Mouse (Mus musculus): ENCODE results near the gene Dnajb14. TPM values are rescaled to one million over a fixed set of nuclear protein-coding genes. Genes with fewer than 3 reads are reported as not detected.
"Not testable (repeated sequence)": the region's sequence is repeated elsewhere in the genome, so short reads cannot be mapped to it uniquely, and the experiment has no call there.

Dnajb14 gene
- total RNA-seq, 2 experiments from 2014 or later = 6.9 to 7.2 TPM

DNA sequence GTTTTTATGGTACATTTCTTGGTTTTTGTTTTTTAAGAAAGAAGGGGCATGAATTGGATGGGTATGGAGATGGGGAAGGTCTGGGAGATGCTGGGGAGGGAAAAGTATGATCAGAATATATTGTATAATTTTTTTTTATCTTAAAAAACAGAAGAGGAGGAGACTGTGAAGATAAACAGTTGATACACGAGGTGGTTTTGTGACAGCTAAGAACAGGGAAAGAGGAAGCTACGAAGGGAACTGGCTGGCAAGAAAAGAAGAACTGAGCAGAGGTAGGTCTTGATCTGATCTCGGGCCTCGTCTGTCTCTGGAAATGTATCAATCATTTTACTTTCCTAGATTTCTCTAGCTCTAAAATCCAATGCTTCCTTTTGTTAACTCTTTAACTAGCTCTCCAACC lies 80.0 kb downstream of the Dnajb14 start:
- DNase-seq = no peak
- intact Hi-C loops (cut with DNase I) = loop anchor here (5.0 kb wide), 1 partner anchor 35 kb away; the partner anchor contains the start of gene Dapp1

DNA sequence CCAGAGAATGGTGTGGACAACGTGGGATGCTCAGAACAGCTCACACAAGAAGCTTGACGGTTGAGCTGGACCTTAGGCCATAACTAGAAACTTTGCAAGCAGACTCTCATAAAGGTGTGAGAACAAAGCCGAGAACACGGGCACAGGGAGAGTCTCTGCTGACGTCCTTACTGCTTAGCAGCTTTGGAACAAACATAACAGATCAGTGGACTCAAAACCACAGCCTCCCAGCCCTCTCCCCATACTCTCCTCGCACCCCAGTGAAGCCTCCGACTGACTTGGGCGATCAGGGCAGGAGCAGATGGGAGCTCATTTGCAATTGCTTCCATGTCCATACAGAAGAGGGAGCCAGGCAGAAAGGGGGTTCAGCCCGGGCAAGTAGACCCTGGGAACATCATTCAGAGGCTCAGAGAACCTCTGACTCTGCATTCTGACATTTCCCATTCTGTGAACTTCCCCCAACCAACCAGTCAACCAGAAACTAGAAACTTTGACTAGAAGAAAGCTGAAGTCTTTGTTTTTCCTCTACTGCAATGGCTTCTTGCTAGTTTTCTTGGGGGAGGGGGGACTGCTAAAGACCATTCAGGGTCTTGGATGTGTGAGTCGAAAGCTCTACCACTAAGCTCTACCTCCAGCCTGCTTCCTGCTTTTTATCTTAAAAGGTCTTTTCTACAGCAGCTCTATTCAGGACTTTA lies 82.9 kb downstream of the Dnajb14 start:
- intact Hi-C loops (cut with DNase I) = no loop called here
- no peak for DNase-seq

DNA sequence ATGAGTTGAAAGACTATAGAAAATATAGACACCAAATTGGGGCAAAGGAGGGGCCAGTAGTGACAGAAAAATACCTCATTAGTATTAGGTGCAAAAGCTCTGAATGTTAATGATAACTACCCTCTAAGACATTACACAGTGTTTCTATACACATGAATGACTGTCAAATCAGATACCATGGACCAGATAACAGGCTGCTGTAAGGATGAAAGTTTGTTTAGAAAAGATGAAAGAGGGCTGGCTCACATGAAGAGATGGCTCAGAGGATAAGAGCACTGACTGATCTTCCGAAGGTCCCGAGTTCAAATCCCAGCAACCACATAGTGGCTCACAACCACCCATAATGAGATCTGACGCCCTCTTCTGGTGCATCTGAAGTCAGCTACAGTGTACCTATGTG lies 83.8 kb downstream of the Dnajb14 start:
- DNase-seq; intact Hi-C loops (cut with DNase I): not testable (repeated sequence)

DNA sequence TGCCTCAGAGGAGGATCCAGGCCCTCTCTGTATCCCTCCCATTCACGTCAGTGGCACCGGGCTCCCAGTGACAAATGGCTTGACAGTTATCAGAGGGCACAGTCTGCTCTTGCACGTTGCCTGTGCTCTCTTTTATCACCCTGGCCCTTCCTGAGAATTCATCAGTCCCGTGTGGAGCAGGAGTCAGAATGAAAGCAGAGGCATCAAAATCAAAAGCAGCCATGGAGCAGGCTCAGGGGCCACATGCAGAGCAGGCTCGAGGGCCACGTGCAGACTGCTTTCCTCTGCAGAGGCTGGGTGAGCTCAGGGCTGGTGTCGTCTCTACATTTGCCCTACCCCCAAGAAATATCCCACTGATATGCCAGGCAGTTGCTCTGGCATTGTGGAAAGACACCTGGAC lies 84.3 kb downstream of the Dnajb14 start:
- no peak for DNase-seq
- intact Hi-C loops (cut with DNase I) = no loop called here

DNA sequence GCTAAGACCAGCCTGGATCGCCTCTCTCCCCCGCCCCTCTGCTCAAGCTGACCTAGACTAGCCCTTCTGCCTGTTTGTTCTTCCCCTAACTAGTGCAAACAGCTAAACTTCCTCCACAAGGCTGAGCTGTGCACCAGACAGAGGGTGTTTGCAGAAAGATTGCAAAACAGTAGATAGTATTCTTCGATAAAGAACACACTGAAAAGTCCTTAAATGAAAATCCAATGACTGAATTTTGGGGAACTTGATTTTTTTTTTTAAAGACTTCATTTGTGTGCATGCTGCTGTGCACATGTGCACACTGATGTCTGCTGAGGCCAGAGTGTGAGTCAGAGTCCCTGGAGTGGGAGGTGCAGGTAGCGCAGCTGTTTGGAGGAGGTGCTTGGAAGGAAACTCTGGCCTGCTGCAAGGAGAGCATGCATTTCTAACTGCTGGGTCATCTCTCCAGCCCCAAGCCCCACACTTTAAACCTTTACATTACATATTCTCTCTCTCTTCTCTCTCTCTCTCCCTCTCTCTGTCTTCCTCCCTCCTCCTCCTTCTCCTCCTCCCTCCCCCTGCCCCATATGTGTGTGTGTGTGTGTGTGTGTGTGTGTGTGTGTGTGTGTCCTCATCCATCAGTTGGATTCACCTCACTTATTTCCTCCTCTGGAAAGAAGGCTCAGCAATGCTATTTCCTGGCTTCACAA lies 84.9 kb downstream of the Dnajb14 start:
- no peak for DNase-seq

DNA sequence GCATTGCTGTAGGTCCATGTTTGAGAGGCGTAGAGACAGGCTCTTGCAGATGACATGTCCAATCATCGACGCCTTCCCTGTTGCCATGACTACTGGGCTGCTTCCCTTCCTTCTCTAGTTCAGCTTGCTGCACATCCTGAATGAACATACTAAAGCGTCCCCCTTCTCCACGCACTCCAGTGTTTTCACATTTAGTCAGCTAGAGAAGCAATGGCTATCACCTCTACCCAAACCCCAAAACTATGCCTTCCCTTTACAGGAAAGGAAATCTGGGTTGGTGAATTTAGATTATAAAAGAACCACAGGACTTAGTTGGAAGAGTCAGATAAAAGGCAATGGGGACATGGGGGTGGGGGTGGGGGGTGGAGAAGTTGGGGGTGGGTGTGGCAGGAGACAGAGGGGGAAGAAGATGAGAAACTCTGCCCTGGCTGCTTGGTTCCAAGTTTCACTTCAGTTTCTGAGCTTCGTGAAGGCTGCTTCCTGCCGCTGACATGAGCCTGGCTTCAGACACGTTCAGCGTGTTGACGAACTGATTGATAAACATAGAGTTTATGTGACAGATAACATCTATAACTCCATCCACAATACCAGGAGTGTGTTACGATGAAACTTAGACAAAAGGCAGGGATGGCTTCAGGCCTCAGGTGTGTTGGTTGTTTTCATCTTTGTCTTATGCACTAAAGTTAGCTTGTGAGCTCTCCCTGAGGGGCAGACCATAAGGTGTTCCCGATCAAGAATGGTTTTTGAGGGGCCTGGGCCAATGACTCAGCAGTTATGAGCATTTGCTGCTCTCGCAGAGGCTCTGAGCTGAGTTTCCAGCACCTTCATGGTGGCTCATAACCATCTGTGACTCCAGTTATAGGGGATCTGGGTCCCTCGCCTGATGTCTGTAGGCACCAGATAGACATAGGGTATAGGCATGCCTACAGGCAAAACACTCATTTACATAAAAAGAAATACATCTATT lies 85.7 kb downstream of the Dnajb14 start:
- no peak for DNase-seq
- intact Hi-C loops (cut with DNase I) = no loop called here

More for the DNA sequence above, 84.9 kb downstream of the Dnajb14 start:
- intact Hi-C loops (cut with DNase I) = no loop called here

DNA sequence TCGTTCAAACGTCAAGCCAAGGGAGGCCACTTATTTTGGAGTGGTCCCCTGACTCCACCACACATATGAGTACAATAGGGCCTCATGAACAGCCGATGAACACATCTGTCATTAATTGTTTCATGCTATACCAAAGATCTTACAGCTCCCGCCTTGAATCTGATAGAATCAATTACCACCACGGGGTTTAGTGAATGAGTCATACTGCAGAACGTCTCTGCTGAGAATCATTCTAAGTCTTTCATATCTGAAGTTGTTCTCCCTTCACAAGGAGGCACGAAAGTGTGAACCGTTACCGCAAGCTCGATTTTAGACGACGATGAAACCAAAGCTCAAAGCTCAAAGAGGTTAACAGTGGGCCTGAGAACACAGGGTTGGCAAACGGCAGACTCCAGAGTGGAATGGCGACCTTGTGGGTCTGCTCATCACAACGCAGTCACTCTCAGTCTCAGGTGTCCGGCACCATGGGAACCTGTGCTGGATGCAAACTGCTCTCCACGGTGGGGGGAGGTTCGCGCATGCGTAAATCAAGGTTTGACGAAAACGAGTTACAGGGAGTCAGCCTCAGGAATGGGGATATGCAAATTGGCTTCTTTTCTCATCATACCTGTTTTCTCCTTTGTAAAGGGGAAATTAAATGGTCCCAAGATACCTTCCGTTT lies 86.9 kb downstream of the Dnajb14 start:
- intact Hi-C loops (cut with DNase I) = no loop called here
- DNase-seq = no peak

DNA sequence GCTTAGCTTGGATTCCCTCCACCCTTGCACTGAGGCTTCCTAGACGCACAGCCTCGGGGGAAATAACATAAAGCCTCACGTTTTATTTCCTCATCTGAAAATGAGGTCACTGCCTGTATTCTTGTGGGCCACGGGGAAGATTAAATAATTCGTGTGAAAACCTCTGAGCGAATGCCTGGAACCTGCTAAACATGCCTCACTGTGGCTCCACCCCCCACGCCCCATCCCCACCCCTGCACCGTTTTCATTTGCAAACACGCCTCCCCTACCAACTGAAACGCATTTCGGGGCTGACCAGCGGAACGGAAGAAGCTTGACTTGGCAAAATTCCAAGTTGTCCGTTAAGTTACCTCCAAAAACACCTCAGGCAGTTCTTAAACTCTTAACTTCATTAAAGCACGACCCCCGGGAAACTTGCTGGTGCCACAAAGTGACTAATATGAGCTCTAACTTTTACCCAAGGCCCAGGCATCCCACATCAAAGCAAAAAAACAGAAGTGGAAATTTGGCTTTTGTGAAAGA lies 88.1 kb downstream of the Dnajb14 start:
- intact Hi-C loops (cut with DNase I) = no loop called here
- DNase-seq = no peak

DNA sequence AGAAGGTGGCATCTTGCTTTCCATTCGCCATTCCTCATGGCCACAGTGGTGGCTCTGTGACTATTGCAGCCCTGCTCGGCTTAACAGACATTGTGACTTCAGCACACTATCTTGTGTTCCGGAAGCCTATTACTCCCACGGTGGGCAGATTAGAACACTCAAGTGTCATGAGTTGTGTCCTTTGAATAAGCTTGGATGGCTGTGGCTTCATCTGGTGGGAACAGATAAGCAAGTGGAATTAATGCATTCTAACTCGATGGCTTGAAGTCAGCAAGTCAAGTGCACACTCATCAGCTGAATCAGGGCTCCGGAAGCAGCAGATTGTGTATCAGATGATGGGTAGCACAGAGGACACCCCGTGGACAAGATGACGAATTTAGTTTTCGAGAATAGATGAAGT lies 90.4 kb downstream of the Dnajb14 start:
- no peak for DNase-seq
- intact Hi-C loops (cut with DNase I) = no loop called here

DNA sequence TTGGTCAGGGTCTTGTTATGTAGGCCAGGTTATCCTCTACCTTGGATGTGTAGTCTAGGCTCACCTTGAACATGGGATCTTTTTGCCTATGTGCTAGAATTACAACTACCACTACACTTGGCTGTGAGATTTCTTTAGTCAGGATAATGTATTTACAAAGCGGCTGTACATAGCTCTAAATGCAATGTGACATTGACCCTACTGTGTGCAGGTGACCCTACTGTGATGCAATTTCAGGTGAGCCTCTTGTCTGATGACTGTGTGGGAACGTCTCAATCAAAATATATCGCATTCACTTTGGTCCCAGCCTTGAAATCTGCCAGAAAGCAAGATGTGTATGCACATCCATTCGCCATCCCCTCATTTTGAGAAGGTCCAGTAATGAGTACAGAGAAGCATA lies 90.9 kb downstream of the Dnajb14 start:
- intact Hi-C loops (cut with DNase I) = no loop called here
- no peak for DNase-seq

DNA sequence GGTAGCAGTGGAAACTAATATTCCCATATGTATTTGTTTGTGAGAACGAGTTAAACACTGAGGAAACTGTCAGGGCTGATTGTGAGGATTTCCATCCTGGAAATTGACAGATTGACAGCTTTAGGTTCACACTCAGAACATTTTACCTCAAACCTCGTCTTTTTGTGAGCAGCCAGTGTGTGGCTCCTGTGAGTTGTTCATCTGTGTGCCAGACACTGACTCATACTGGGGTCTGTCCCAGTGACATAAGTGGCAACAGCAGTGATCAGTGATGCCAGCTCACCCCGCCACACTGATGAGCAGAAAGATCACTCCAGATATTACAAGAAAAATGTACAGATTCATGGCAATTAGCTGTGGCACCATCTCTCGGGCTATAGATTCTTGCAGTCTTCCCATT lies 92.0 kb downstream of the Dnajb14 start:
- intact Hi-C loops (cut with DNase I) = no loop called here
- no peak for DNase-seq

DNA sequence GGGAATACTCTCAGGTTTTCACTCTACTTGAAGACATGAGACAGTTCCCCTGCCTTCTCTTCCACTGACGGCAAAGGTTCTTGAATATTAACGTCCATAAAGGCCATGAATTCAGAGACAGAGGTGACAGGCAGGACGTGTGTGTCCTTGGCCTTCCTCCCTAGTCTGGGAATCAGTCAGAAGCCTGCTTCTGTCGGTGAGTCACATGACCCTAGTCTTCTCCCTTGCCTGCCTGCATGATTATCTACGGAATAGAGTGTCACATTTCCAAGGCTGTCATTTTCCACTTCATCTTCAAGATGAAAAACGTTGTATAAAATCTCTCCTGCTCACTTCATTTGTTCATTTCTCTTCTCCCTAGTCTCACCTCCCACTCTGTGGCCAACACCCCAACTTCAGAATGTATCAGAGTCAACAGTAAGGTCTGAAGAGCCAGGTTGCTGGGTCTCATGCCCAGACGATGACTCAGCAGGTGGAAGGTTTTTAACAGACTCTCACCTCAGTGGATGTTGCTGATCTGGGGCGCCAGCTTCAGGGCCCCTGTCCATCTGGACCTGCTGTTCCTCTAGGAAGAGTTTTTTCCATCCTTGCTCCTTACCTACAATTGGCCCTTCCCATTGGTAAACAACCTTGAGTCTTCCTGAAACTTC lies 94.4 kb downstream of the Dnajb14 start:
- intact Hi-C loops (cut with DNase I) = no loop called here

DNA sequence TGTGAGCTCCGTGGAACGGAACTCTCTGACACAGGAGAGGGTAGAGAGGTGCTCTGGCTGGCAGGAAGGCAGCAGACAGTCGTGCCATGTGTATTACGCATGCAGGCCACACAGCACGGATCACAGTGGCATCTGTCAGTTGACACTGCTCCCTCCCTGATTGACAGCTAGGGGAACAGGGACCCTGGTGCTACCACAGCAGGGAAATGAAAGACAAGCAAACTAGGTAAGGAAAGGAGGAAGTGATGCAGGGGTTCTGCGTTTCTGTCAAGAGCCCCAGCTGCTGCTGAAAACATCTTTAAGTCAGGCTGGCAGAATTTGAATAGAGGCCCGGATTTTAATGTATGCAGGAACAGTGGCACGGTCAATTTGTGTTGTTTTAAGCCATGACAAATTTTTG lies 96.0 kb downstream of the Dnajb14 start:
- intact Hi-C loops (cut with DNase I) = no loop called here
- DNase-seq = no peak

More for the DNA sequence above, 94.4 kb downstream of the Dnajb14 start:
- no peak for DNase-seq

DNA sequence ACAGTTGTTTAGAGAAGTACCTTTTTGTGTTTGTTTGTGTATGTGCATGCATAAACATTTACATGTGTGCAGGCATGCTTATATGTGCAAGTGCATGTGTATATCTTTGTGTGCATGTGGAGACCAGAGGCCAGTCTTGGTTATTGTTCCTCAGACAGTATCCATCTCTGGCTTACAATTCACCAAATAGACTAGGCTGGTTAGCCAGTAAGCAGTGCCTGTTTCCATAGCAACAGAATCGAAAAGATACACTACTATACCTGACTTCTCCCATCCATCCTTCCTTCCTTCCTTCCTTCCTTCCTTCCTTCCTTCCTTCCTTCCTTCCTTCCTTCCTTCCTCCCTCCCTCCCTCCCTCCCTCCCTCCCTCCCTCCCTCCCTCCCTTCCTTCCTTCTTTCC lies 96.5 kb downstream of the Dnajb14 start:
- intact Hi-C loops (cut with DNase I); DNase-seq: not testable (repeated sequence)

Other genes starting within 250 kb of the Dnajb14 start
- 100 to 1,000 TPM; 128 to 139 TPM for gene Ddit4l, start 246.1 kb upstream of the Dnajb14 start, total RNA-seq (2021)
- not detected for gene Gm21962, start 196.2 kb upstream of the Dnajb14 start, total RNA-seq (2021)
- 10 to 100 TPM; 65.6 to 74.7 TPM for gene H2afz, start 3.2 kb upstream of the Dnajb14 start, total RNA-seq (2021)
- gene Lamtor3, start 50.8 kb downstream of the Dnajb14 start, total RNA-seq (2021) = 10 to 100 TPM; 45.2 to 48.5 TPM
- 1 to 10 TPM; 1.2 to 1.3 TPM for gene Dapp1, start 113.9 kb downstream of the Dnajb14 start, total RNA-seq (2021)
- 100 to 1,000 TPM; 112 to 114 TPM for gene 1110002E22Rik, start 197.4 kb downstream of the Dnajb14 start, total RNA-seq (2021)
- gene Gm5105, start 199.7 kb downstream of the Dnajb14 start, total RNA-seq (2021) = 1 to 10 TPM; 1.3 to 1.9 TPM

Measured in gastrocnemius, postnatal 36 days (tissue).